Mouse (Mus musculus): ENCODE results near the gene Atp11a.

- TF ChIP-seq CTCF (IDR thresholded peaks at IDR 0.05; ENCODE audit: extremely low read depth, insufficient read depth, low read length) (no peak), POLR2A (IDR thresholded peaks at IDR 0.05; ENCODE audit: extremely low read depth, insufficient read depth, low read length) (no peak)
Observed at GRCm38 (mm10) chr8:12872983-12873356, 116.2 kb downstream of the Atp11a start.

Measured in cortical plate, adult 2 months (tissue).